Mouse (Mus musculus): ENCODE data around the gene Ncoa5.

DNA sequence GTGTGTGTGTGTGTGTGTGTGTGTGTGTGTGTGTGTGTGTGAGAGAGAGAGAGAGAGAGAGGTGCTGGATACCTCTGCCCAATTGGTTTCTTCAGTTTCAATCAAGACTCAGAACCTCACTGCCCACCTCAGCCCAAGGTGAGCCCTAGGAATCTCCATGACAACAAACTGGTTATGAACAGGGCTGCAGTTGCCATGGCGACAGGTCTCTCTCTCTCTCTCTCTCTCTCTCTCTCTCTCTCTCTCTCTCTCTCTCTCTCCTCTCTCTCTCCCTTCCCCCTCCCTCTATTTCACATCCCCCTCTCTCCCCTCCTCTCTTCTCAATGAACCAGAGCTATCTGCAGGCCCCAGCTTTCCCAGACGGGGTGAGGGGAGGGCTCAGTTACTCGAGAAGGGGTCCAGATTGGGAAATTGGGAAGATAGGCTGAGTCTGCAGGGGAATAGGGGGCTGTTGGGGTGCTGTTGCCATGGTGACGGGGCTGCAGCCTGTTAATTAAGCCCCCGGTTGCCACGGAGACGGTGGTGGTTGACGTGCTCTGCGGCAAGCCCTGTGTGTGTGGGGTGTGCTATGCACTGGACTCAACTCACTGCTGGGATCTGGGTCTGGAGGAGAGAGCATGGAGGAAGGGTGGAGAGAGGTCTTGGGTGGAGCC lies 70.3 kb downstream of the Ncoa5 start:
- no peak for TF ChIP-seq GATA1 (IDR thresholded peaks at IDR 0.05; ENCODE audit: borderline replicate concordance, low read length)
- no peak for TF ChIP-seq FLI1 (IDR thresholded peaks at IDR 0.05; ENCODE audit: low read length)
